Mouse (Mus musculus): Measurements from ENCODE around the gene Lrp2bp.

The Lrp2bp gene

GRCm38 (mm10) chr8:45999138-45999783 is at the start of gene Lrp2bp:
Gene Lrp2bp, plus strand, starts transcription at chr8:45999303.
- DNase-seq (ENCODE audit: low spot score): peak; percentile 48

- no peak for DNase-seq (ENCODE audit: low spot score)
Measured at GRCm38 (mm10) chr8:45950622-45951021, 48.5 kb upstream of the Lrp2bp start.

GRCm38 (mm10) chr8:45970894-45971293 is 28.2 kb upstream of the Lrp2bp start:
- no peak for DNase-seq (ENCODE audit: low spot score)

- DNase-seq (ENCODE audit: low spot score): no peak
Measured at GRCm38 (mm10) chr8:45973988-45974505, 25.1 kb upstream of the Lrp2bp start.

- peak; percentile 98 for DNase-seq (ENCODE audit: low spot score)
Measured at GRCm38 (mm10) chr8:45975126-45975836, 23.8 kb upstream of the Lrp2bp start, which contains the start of the genes 1700029J07Rik and Ufsp2. Gene 1700029J07Rik, minus strand, starts transcription at chr8:45975252. Gene Ufsp2, plus strand, starts transcription at chr8:45975528.

GRCm38 (mm10) chr8:45975837-45976468 is 23.1 kb upstream of the Lrp2bp start:
- DNase-seq (ENCODE audit: low spot score): no peak

- no peak for DNase-seq (ENCODE audit: low spot score)
Measured at GRCm38 (mm10) chr8:45986665-45987064, 12.4 kb upstream of the Lrp2bp start.

- DNase-seq (ENCODE audit: low spot score): no peak
Measured at GRCm38 (mm10) chr8:45988189-45988588, 10.9 kb upstream of the Lrp2bp start.

GRCm38 (mm10) chr8:45990631-45991310 is 8.3 kb upstream of the Lrp2bp start:
- DNase-seq (ENCODE audit: low spot score): no peak

GRCm38 (mm10) chr8:45994111-45994510 is 5.0 kb upstream of the Lrp2bp start:
- DNase-seq (ENCODE audit: low spot score): no peak

- DNase-seq (ENCODE audit: low spot score): no peak
Measured at GRCm38 (mm10) chr8:45995576-45995975, 3.5 kb upstream of the Lrp2bp start.

- DNase-seq (ENCODE audit: low spot score): no peak
Measured at GRCm38 (mm10) chr8:45998228-45998627, 875 bp upstream of the Lrp2bp start.

GRCm38 (mm10) chr8:45999784-46000705 is 942 bp downstream of the Lrp2bp start:
- peak; percentile 99 for DNase-seq (ENCODE audit: low spot score)

GRCm38 (mm10) chr8:46005596-46005995 is 6.5 kb downstream of the Lrp2bp start, which contains the start of gene Ankrd37:
Gene Ankrd37, minus strand, starts transcription at chr8:46005707.
- DNase-seq (ENCODE audit: low spot score): no peak

- DNase-seq (ENCODE audit: low spot score): no peak
Measured at GRCm38 (mm10) chr8:46007050-46007672, 8.1 kb downstream of the Lrp2bp start.

- no peak for DNase-seq (ENCODE audit: low spot score)
Measured at GRCm38 (mm10) chr8:46010306-46010705, 11.2 kb downstream of the Lrp2bp start.

GRCm38 (mm10) chr8:46010746-46011680 is 11.9 kb downstream of the Lrp2bp start:
- DNase-seq (ENCODE audit: low spot score): no peak

- no peak for DNase-seq (ENCODE audit: low spot score)
Measured at GRCm38 (mm10) chr8:46022203-46022602, 23.1 kb downstream of the Lrp2bp start.

- no peak for DNase-seq (ENCODE audit: low spot score)
Measured at GRCm38 (mm10) chr8:46022758-46023157, 23.7 kb downstream of the Lrp2bp start.
